Mouse (Mus musculus): ENCODE data around the gene Epm2a.

DNA sequence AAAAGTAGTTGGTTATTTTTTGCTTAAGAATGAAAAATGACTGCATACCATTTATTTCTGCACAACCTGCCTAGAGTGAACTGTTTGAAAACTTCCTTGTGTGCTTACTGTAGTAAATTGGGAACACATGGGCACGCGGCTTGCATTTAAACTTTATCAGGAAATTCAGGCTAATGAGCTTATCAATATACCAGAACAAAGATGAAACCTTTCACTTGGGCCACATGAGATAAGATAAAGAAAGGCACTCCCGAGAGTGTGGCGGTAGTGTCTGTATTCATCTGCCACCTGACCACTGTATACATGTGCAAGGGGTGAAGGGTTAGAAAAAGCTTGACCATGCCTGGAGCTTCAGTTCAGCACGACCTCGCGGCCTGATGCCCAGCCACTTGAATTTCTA, 20.9 kb upstream of the Epm2a start:
- no peak for TF ChIP-seq POLR2A (IDR thresholded peaks at IDR 0.05; ENCODE audit: borderline replicate concordance, control insufficient read depth, low read depth, low read length)
- TF ChIP-seq CTCF (IDR thresholded peaks at IDR 0.05; ENCODE audit: control insufficient read depth, insufficient read depth, low read length), result no peak

All from bone marrow, adult 2 months (tissue).